Mouse (Mus musculus): ENCODE measurements around the gene Tlx3. TPM values are rescaled to one million over a fixed set of nuclear protein-coding genes. Genes with fewer than 3 reads are reported as not detected.

The Tlx3 gene
- polyA plus RNA-seq, 1 experiment from 2014 or later, result not detected

DNA sequence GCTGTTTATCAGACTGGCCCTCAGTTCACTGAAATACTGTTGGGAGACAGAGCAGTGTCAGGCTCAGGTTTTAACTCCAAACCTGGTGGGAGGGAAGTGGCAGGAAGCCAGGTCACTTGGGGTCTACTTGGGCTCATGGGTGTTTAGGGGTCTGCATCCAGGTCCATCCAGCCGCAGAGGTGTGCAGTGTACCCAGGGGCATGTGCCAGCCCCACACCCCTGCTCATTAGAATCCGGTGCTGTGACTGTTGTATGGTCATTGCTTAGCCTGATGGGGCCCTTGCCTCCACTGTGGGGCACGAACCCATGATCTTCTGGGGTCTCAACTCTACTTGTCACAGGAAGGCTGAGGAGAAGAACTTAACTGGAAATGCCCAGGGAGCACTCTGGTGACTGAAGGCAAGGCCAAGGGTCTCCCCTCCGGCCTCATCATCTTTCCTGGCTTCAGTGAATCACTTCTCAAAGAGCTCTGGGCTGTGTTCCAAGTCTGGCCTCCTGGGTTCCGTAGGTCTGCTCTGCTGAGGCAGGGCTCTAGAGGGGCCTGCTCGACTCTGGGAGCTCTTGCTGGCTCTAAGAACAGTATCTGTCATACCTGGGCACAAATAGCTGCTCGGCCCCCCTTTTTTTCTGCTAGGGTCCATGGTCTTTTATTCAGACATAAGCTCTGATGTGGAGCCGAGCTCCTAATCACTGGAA lies 14.1 kb upstream of the Tlx3 start:
- 0 out of 2 replicates have a peak, but pooled peaks have one; percentile 20 for ATAC-seq (ENCODE audit: low read depth)
- WGBS, result 48% methylated on average over 8 of the region's 8 CpGs

GRCm38 (mm10) chr11:33207411-33207810 lies 4.0 kb upstream of the Tlx3 start:
- Histone ChIP-seq H3K27ac (ENCODE audit: low read length) (no peak overlapping the region), H3K9ac (ENCODE audit: low read length) (no peak overlapping the region), H3K4me3 (ENCODE audit: low read length) (no peak overlapping the region), H3K4me1 (replicated peaks; ENCODE audit: control insufficient read depth, insufficient read depth, low read length) (peaks cover 6% of the 10 kb centered on the region), H3K27me3 (ENCODE audit: control insufficient read depth, insufficient read depth, low read depth, low read length) (peaks cover 50% of the 10 kb centered on the region), H3K36me3 (ENCODE audit: control insufficient read depth, insufficient read depth, low read length) (no peaks in the 10 kb centered on the region), H3K4me2 (ENCODE audit: low read depth, low read length) (no peak overlapping the region), H3K9me3 (ENCODE audit: control insufficient read depth, low read length) (no peaks in the 10 kb centered on the region)
- 72% methylated on average over 2 of the region's 2 CpGs for WGBS
- ATAC-seq (ENCODE audit: low read depth), result no peak

More for the DNA sequence above, 14.1 kb upstream of the Tlx3 start:
- H3K4me2 ChIP-seq (ENCODE audit: low read depth, low read length), result no peak overlapping the region
- H3K4me1 ChIP-seq (replicated peaks; ENCODE audit: control insufficient read depth, insufficient read depth, low read length), result peaks cover 13% of the 10 kb centered on the region; the same call in 1 of the 2 replicates
- no peaks in the 10 kb centered on the region for H3K27me3 ChIP-seq (ENCODE audit: control insufficient read depth, insufficient read depth, low read depth, low read length)
- H3K9me3 ChIP-seq (ENCODE audit: control insufficient read depth, low read length), result no peaks in the 10 kb centered on the region
- H3K27ac ChIP-seq (ENCODE audit: low read length), result no peak overlapping the region
- H3K9ac ChIP-seq (ENCODE audit: low read length), result no peak overlapping the region
- no peaks in the 10 kb centered on the region for H3K36me3 ChIP-seq (ENCODE audit: control insufficient read depth, insufficient read depth, low read length)
- H3K4me3 ChIP-seq (ENCODE audit: low read length), result no peak overlapping the region

- Histone ChIP-seq H3K4me1 (replicated peaks; ENCODE audit: control insufficient read depth, insufficient read depth, low read length) (peaks cover 24% of the 10 kb centered on the region), H3K9ac (ENCODE audit: low read length) (no peak overlapping the region), H3K9me3 (ENCODE audit: control insufficient read depth, low read length) (no peaks in the 10 kb centered on the region), H3K27ac (ENCODE audit: low read length) (no peak overlapping the region), H3K36me3 (ENCODE audit: control insufficient read depth, insufficient read depth, low read length) (no peaks in the 10 kb centered on the region), H3K4me3 (ENCODE audit: low read length) (no peak overlapping the region), H3K4me2 (ENCODE audit: low read depth, low read length) (no peak overlapping the region), H3K27me3 (ENCODE audit: control insufficient read depth, insufficient read depth, low read depth, low read length) (peaks cover 72% of the 10 kb centered on the region)
- 9% methylated on average over 3 of the region's 3 CpGs for WGBS
- ATAC-seq (ENCODE audit: low read depth), result no peak
Observed at GRCm38 (mm10) chr11:33204966-33205365, 1.6 kb upstream of the Tlx3 start.

GRCm38 (mm10) chr11:33204329-33204705 lies 928 bp upstream of the Tlx3 start:
- no peak overlapping the region for H3K27ac ChIP-seq (ENCODE audit: low read length)
- H3K9ac ChIP-seq (ENCODE audit: low read length), result no peak overlapping the region
- H3K4me1 ChIP-seq (replicated peaks; ENCODE audit: control insufficient read depth, insufficient read depth, low read length), result peaks cover 24% of the 10 kb centered on the region
- H3K4me3 ChIP-seq (ENCODE audit: low read length), result no peak overlapping the region
- no peak overlapping the region for H3K4me2 ChIP-seq (ENCODE audit: low read depth, low read length)
- no peaks in the 10 kb centered on the region for H3K36me3 ChIP-seq (ENCODE audit: control insufficient read depth, insufficient read depth, low read length)
- WGBS, result 1% methylated on average over 18 of the region's 18 CpGs
- H3K9me3 ChIP-seq (ENCODE audit: control insufficient read depth, low read length), result no peaks in the 10 kb centered on the region
- H3K27me3 ChIP-seq (ENCODE audit: control insufficient read depth, insufficient read depth, low read depth, low read length), result peaks cover 74% of the 10 kb centered on the region
- no peak for ATAC-seq (ENCODE audit: low read depth)

DNA sequence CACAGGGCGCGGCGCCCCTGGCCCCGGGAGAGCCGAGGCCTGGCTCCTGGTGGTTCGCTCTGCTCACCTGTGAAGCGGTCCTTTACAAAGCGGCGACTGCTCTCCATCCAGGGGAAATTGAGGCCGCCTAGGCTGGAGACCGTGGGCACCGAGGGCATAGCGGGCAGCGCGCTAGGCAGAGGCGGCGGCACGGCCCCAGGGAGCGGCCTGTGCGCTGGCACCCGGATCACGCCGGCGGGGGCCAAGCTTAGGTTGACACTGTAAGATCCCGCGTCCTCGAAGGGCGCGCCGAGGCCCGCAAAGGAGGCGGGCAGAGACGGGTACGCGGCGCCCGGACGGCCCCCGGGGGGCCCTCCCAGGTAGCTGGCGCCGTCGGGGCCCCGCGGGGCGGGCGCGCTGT lies 417 bp downstream of the Tlx3 start:
- H3K9ac ChIP-seq (ENCODE audit: low read length), result no peak overlapping the region
- H3K27ac ChIP-seq (ENCODE audit: low read length), result no peak overlapping the region
- H3K27me3 ChIP-seq (ENCODE audit: control insufficient read depth, insufficient read depth, low read depth, low read length), result peaks cover 87% of the 10 kb centered on the region
- peak overlapping the region; percentile 34 for H3K4me3 ChIP-seq (ENCODE audit: low read length)
- peak overlapping the region; percentile 43 for H3K4me2 ChIP-seq (ENCODE audit: low read depth, low read length)
- 2% methylated on average over 33 of the region's 47 CpGs for WGBS
- peaks cover 24% of the 10 kb centered on the region for H3K4me1 ChIP-seq (replicated peaks; ENCODE audit: control insufficient read depth, insufficient read depth, low read length)
- no peaks in the 10 kb centered on the region for H3K36me3 ChIP-seq (ENCODE audit: control insufficient read depth, insufficient read depth, low read length)
- no peaks in the 10 kb centered on the region for H3K9me3 ChIP-seq (ENCODE audit: control insufficient read depth, low read length)
- no peak for ATAC-seq (ENCODE audit: low read depth)

DNA sequence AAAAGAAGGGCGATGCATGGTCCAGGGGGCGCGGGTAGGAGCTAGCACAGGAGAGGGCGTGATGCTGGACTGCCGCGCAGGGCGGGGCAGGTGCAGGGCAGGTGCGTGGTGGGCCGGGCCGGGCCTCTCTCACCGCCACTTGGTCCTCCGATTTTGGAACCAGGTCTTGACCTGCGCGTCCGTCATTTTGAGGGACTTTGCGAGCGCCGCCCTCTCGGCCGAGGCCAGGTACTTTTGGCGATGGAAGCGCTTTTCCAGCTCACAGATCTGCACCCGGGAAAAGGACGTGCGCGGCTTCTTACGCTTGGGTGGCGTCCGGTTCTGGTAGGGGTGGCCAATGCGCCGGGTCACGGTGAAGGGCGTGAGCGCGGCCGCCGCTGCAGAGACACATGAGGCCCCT lies 1.1 kb downstream of the Tlx3 start:
- peaks cover 92% of the 10 kb centered on the region for H3K27me3 ChIP-seq (ENCODE audit: control insufficient read depth, insufficient read depth, low read depth, low read length)
- H3K9ac ChIP-seq (ENCODE audit: low read length), result no peak overlapping the region
- H3K4me1 ChIP-seq (replicated peaks; ENCODE audit: control insufficient read depth, insufficient read depth, low read length), result peaks cover 24% of the 10 kb centered on the region
- H3K4me2 ChIP-seq (ENCODE audit: low read depth, low read length), result no peak overlapping the region
- no peak overlapping the region for H3K4me3 ChIP-seq (ENCODE audit: low read length)
- H3K36me3 ChIP-seq (ENCODE audit: control insufficient read depth, insufficient read depth, low read length), result no peaks in the 10 kb centered on the region
- 2% methylated on average over 37 of the region's 37 CpGs for WGBS
- ATAC-seq (ENCODE audit: low read depth), result no peak
- no peak overlapping the region for H3K27ac ChIP-seq (ENCODE audit: low read length)
- H3K9me3 ChIP-seq (ENCODE audit: control insufficient read depth, low read length), result peaks cover 2% of the 10 kb centered on the region; the same call in 1 of the 2 replicates

DNA sequence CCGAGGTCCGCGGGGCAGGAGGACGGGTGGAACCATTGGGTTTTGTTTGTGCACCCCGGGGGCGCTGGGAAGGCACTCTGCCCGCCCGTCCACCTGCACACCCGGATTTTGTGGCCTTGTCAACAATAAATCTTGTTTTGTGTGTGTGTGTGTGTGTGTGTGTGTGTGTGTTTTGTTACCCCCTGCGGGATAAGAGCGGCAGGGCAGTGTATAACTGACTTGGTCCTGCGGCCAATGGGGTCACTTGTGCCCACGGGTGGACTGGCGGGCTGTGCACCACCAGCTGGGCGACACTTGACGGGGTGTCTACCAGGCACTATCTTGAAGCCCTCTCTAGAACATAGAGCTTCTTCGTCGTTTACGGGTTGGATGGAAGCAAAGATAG lies 1.8 kb downstream of the Tlx3 start:
- Histone ChIP-seq H3K4me1 (replicated peaks; ENCODE audit: control insufficient read depth, insufficient read depth, low read length) (peaks cover 24% of the 10 kb centered on the region), H3K36me3 (ENCODE audit: control insufficient read depth, insufficient read depth, low read length) (no peaks in the 10 kb centered on the region), H3K4me2 (ENCODE audit: low read depth, low read length) (peak overlapping the region; percentile 44), H3K4me3 (ENCODE audit: low read length) (peak overlapping the region; percentile 37), H3K27ac (ENCODE audit: low read length) (no peak overlapping the region), H3K9ac (ENCODE audit: low read length) (no peak overlapping the region), H3K27me3 (ENCODE audit: control insufficient read depth, insufficient read depth, low read depth, low read length) (peaks cover 93% of the 10 kb centered on the region), H3K9me3 (ENCODE audit: control insufficient read depth, low read length) (peaks cover 5% of the 10 kb centered on the region; the same call in 1 of the 2 replicates)
- 2% methylated on average over 19 of the region's 19 CpGs for WGBS
- ATAC-seq (ENCODE audit: low read depth), result no peak

DNA sequence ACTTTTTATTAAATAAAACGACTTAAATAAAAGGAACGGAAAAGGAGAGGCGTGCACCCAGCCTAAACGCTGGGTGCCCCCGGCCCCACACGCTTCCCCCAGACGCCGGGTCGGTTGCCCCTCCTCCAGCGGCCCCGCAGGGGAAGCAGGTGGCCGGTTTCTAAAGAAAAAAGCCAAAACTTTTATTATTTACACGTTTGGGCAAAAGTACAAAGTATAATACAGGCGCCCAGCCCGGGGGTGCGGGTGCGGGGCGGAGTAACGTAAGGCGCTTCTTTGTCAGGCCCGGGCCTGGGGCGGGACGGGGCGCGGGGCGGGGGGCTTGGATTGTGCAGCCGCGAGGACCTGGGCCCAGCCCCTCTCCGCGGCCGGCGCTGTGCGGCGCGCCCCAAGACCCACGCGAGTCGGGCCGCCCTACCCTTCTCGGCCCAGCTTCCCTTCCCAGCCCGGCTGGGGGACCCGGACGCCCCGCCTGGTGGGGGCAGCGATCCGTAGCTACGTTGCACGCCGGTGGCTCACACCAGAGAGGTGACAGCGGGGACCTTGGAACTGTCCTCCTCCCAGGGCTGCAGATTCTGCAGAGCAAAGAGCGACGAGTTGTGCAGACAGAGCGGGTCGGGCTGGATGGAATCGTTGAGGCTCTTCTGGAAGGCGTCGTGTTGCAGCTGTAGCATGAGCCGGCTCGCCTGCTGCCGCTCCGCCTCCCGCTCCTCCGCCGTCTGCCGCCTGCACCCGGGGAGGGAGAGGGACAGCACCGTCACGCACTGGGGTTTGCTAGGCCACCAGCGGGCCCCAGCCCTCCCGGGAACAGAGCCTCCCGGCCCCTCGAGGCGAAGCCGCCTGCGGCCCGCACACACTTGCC lies 2.4 kb downstream of the Tlx3 start:
- Histone ChIP-seq H3K9ac (ENCODE audit: low read length) (no peak overlapping the region), H3K27ac (ENCODE audit: low read length) (no peak overlapping the region), H3K4me1 (replicated peaks; ENCODE audit: control insufficient read depth, insufficient read depth, low read length) (peaks cover 24% of the 10 kb centered on the region), H3K9me3 (ENCODE audit: control insufficient read depth, low read length) (peaks cover 5% of the 10 kb centered on the region; the same call in 1 of the 2 replicates), H3K36me3 (ENCODE audit: control insufficient read depth, insufficient read depth, low read length) (no peaks in the 10 kb centered on the region), H3K27me3 (ENCODE audit: control insufficient read depth, insufficient read depth, low read depth, low read length) (peaks cover 93% of the 10 kb centered on the region), H3K4me3 (ENCODE audit: low read length) (peak overlapping the region; percentile 37), H3K4me2 (ENCODE audit: low read depth, low read length) (peak overlapping the region; percentile 44)
- WGBS, result under 1% methylated on average over 65 of the region's 76 CpGs
- peak; percentile 72 for ATAC-seq (ENCODE audit: low read depth)

Data from lung, embryonic 16.5 days (tissue).